Mouse (Mus musculus) stomach, postnatal 0 days (tissue): ENCODE data around the gene Stard8. TPM values are rescaled to one million over a fixed set of nuclear protein-coding genes. Genes with fewer than 3 reads are reported as not detected.
"Not testable (repeated sequence)": the region's sequence is repeated elsewhere in the genome, so short reads cannot be mapped to it uniquely, and the experiment has no call there.

Experiments used
- ATAC-seq: fragments of 200-750 bp; cut with Nextera tagmentation; 2 replicates; pipeline ENCODE4 v1.8.0; 2017; ENCODE audit not compliant: low FRiP score, low TSS enrichment
- DNase-seq: peaks from one replicate; pipeline ENCODE4 v3.0.0-alpha.2; 2016; ENCODE audit warnings: low spot score
- H3K27ac ChIP-seq: fragments of 300-500 bp; sonication (generic); replicated peaks from 2 replicates; pipeline ENCODE4 v1.5.1; 2014; ENCODE audit warnings: mild to moderate bottlenecking, control low read depth
- H3K27me3 ChIP-seq: fragments of 300-500 bp; sonication (generic); 2 replicates; pipeline ENCODE4 v1.6.1; 2014; ENCODE audit warnings: low read length; ENCODE audit not compliant: control insufficient read depth, insufficient read depth
- H3K36me3 ChIP-seq: fragments of 300-500 bp; sonication (generic); 2 replicates; pipeline ENCODE4 v1.6.1; 2014; ENCODE audit warnings: low read length, mixed read lengths; ENCODE audit not compliant: control insufficient read depth, insufficient read depth
- H3K4me1 ChIP-seq: fragments of 300-500 bp; sonication (generic); replicated peaks from 2 replicates; pipeline ENCODE4 v1.6.1; 2014; ENCODE audit warnings: antibody characterized with exemption; ENCODE audit not compliant: control insufficient read depth, insufficient read depth
- H3K4me2 ChIP-seq: fragments of 300-500 bp; sonication (generic); replicated peaks from 2 replicates; pipeline ENCODE4 v1.6.1; 2014; ENCODE audit warnings: low read depth, mild to moderate bottlenecking, control low read depth, moderate library complexity
- H3K4me3 ChIP-seq: fragments of 300-500 bp; sonication (generic); 2 replicates; pipeline ENCODE4 v1.5.1; 2014; ENCODE audit warnings: low read depth, low read length, control low read depth
- H3K9ac ChIP-seq: fragments of 300-500 bp; sonication (generic); 2 replicates; pipeline ENCODE4 v1.6.1; 2014; ENCODE audit warnings: mild to moderate bottlenecking, low read length, control low read depth, mixed read lengths
- H3K9me3 ChIP-seq: fragments of 300-500 bp; sonication (generic); 2 replicates; pipeline ENCODE4 v1.6.1; 2016; ENCODE audit warnings: low read length; ENCODE audit not compliant: control insufficient read depth
- CTCF ChIP-seq: IDR thresholded peaks from 2 replicates; pipeline ENCODE4 v1.5.1; 2016; ENCODE audit warnings: antibody characterized with exemption, low read depth, mild to moderate bottlenecking, moderate library complexity
- EP300 ChIP-seq: optimal IDR thresholded peaks from 2 replicates; pipeline ENCODE3; 2016; ENCODE audit warnings: antibody characterized with exemption
- WGBS: fragments of 180-500 bp; shearing (Covaris S2); extraction: QIAGEN DNeasy Blood & Tissue Kit; methylation state at CpG from one replicate; pipeline ENCODE4 v1.1.7; 2014; 5-methylcytosine and 5-hydroxymethylcytosine counted together
- polyA plus RNA-seq: library from polyadenylated mRNA; unstranded; fragments of >200 nt; fragmentation: Nextera tagmentation; extraction: Ambion mirVana; gene quantifications from 2 replicates; pipeline ENCODE4 v1.2.1, GENCODE M21; 2015

Gene Stard8
- polyA plus RNA-seq, 1 experiment from 2014 or later, result 3.2 TPM

DNA sequence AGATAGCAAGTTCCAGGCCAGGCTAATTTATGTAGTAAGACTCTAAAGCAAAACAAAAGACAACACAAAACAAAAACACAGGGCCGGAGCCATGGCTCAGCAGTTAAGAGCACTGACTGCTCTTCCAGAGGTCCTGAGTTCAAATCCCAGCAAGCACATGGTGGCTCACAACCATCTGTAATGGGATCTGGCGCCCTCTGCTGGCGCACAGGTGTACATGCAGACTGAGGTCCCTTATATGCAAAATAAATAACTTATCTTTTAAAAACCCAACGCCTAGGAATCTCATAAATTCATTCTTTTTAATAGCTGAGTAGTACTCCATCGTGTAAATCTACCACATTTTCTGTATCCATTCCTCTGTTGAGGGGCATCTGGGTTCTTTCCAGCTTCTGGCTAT is 16.4 kb upstream of the Stard8 start:
- H3K9ac ChIP-seq, DNase-seq, H3K27ac ChIP-seq, H3K27me3 ChIP-seq, H3K9me3 ChIP-seq, H3K36me3 ChIP-seq, H3K4me2 ChIP-seq, H3K4me3 ChIP-seq, H3K4me1 ChIP-seq, ATAC-seq: not testable (repeated sequence)
- peak; percentile 45 for TF ChIP-seq CTCF
- 55% methylated on average over 5 of the region's 5 CpGs for WGBS

DNA sequence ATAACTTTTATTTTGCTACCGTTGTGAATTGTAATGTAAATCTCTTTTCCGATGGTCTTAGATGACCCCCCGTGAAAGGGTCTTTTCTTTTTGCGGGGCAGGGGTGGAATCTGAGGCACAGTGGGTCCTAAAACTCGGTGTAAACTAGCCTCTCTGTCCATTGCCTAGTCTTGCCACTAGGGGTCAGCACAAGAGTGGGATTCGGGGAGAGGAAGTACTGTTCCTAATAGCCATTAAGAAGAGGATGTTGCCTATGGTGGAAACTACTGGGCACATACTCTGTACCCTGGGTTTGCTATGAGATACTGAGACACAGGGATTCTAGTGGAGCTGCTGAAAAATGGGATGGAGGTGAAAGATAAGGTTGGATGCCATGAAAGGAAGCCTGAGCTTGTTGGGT is 13.5 kb upstream of the Stard8 start:
- TF ChIP-seq EP300 (no peak), CTCF (peak; percentile 84)
- no peak overlapping the region for H3K27ac ChIP-seq
- no peaks in the 10 kb centered on the region for H3K36me3 ChIP-seq
- 0 out of 2 replicates have a peak, but pooled peaks cover 2% of the 10 kb centered on the region for H3K27me3 ChIP-seq
- DNase-seq, result peak; percentile 27
- no peak overlapping the region for H3K4me2 ChIP-seq
- no peaks in the 10 kb centered on the region for H3K9me3 ChIP-seq
- no peak for ATAC-seq
- WGBS, result 33% methylated on average over 6 of the region's 6 CpGs
- no peak overlapping the region for H3K9ac ChIP-seq
- H3K4me3 ChIP-seq, result no peak overlapping the region
- no peaks in the 10 kb centered on the region for H3K4me1 ChIP-seq

DNA sequence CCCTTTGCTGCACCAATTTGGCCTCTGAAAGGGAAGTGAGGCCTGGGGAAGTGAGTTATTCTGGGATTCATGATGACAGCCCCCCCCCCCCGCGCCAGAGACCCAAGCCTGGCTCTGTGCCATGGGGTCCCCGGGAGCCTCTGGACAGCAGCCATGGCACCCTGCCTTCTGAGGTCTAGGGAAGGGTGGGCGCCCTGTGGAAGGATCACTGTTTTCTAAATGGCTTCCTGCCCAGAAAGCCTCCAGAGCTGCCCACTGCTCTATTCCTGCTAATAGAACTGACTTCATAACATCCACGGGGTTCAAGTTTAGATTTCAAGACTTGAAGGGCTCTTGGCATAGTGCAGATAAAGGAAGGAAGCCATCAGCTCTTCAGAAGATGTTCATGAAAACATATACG is 983 bp upstream of the Stard8 start:
- H3K27me3 ChIP-seq, result no peaks in the 10 kb centered on the region
- H3K36me3 ChIP-seq, result no peaks in the 10 kb centered on the region
- TF ChIP-seq CTCF (no peak), EP300 (no peak)
- no peaks in the 10 kb centered on the region for H3K9me3 ChIP-seq
- H3K27ac ChIP-seq, result no peak overlapping the region
- 62% methylated on average over 6 of the region's 6 CpGs for WGBS
- ATAC-seq, result no peak
- H3K4me3 ChIP-seq, result no peak overlapping the region
- H3K4me2 ChIP-seq, result no peak overlapping the region
- no peak overlapping the region for H3K9ac ChIP-seq
- DNase-seq, result no peak
- no peaks in the 10 kb centered on the region for H3K4me1 ChIP-seq

DNA sequence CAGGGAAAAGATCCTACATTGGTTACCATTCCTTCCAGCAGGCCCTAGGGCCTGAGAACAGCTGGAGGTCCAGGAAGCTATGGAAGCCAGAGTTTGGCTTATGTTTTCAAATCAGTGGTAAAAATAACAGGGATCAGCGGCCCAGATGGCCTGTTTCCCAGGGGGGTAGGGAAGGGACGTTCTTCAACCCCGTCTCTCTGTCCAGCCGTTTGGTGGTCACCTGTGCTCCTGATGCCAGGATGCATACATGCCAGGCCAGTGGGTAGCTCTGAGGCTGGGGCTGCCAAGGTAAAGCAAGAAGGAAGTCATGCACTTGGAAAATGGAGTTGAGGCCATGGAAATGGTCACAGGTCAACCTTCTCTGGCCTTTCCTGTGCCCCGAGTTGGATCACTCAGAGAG is 7.5 kb downstream of the Stard8 start:
- ATAC-seq, result no peak
- no peak overlapping the region for H3K4me3 ChIP-seq
- H3K4me1 ChIP-seq, result no peaks in the 10 kb centered on the region
- DNase-seq, result no peak
- no peaks in the 10 kb centered on the region for H3K27me3 ChIP-seq
- H3K27ac ChIP-seq, result no peak overlapping the region
- H3K4me2 ChIP-seq, result no peak overlapping the region
- H3K36me3 ChIP-seq, result no peaks in the 10 kb centered on the region
- H3K9me3 ChIP-seq, result no peaks in the 10 kb centered on the region
- 78% methylated on average over 5 of the region's 5 CpGs for WGBS
- TF ChIP-seq CTCF (no peak), EP300 (no peak)
- H3K9ac ChIP-seq, result no peak overlapping the region

DNA sequence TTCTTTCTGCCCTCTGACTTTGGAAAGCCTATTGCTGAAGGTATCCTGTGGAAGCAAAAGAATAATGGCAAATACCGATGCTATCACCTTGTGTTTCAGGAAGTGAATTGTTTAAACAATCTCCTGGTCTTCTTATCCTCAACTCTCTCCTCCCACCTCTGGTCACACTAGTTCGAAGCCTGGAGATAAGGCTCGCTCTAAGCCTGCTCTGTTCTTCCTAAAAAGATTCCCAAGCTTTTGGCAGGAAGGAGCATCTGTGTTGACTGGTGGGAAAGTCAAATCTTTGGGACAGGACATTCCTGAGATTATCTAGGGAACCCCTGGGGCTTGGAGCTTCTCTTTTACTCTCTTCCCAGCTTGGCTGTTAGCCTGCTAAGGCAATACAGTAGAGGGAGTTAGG is 8.2 kb downstream of the Stard8 start:
- no peaks in the 10 kb centered on the region for H3K36me3 ChIP-seq
- TF ChIP-seq EP300, result no peak
- no peak for TF ChIP-seq CTCF
- no peak overlapping the region for H3K9ac ChIP-seq
- no peak for DNase-seq
- no peak for ATAC-seq
- no peak overlapping the region for H3K4me3 ChIP-seq
- no peaks in the 10 kb centered on the region for H3K9me3 ChIP-seq
- no peak overlapping the region for H3K4me2 ChIP-seq
- H3K27ac ChIP-seq, result no peak overlapping the region
- H3K4me1 ChIP-seq, result no peaks in the 10 kb centered on the region
- WGBS, result 42% methylated on average over 3 of the region's 3 CpGs
- H3K27me3 ChIP-seq, result no peaks in the 10 kb centered on the region

DNA sequence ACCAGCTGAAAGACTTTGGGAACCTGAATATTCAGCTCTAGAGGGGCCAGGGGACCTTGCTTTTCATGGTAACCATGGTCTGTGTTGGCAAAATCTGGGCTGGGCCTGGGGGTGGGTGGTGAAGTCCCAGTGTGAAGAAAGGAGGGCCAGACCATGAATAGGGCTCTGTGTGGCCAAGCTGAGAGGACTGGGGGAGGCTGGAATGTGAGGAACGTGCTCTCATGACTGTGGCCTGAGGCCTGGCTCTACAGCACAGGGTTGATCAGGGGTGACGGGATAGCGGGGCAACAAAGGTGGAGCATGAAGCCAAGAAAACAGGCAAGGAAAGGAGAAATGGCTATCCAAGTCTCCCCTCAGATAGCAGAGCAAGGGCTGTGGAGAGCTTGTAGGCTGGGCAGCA is 9.4 kb downstream of the Stard8 start:
- 74% methylated on average over 3 of the region's 3 CpGs for WGBS
- Histone ChIP-seq H3K27ac (no peak overlapping the region), H3K36me3 (no peaks in the 10 kb centered on the region), H3K4me2 (no peak overlapping the region), H3K4me3 (no peak overlapping the region), H3K9me3 (no peaks in the 10 kb centered on the region), H3K27me3 (no peaks in the 10 kb centered on the region), H3K4me1 (no peaks in the 10 kb centered on the region), H3K9ac (no peak overlapping the region)
- no peak for TF ChIP-seq EP300
- no peak for TF ChIP-seq CTCF
- no peak for ATAC-seq
- no peak for DNase-seq
